Mouse (Mus musculus) heart, adult 2 months (tissue): Measurements from ENCODE around the gene Cntfr.

Experiments
- CTCF ChIP-seq: fragments of 200-600 bp; IDR thresholded peaks from 2 replicates; pipeline ENCODE4 v1.8.1; 2022; ENCODE audit warnings: antibody characterized with exemption, mild to moderate bottlenecking, moderate library complexity
- EP300 ChIP-seq: fragments of 200-500 bp; IDR thresholded peaks from 2 replicates; pipeline ENCODE4 v1.6.1; 2011; ENCODE audit warnings: low read depth, low read length, control low read depth; ENCODE audit not compliant: insufficient read depth
- POLR2A ChIP-seq: fragments of 200-500 bp; IDR thresholded peaks from 2 replicates; pipeline ENCODE4 v1.6.1; 2011; ENCODE audit warnings: mild to moderate bottlenecking, low read depth, low read length, control low read depth; ENCODE audit not compliant: insufficient read depth

DNA sequence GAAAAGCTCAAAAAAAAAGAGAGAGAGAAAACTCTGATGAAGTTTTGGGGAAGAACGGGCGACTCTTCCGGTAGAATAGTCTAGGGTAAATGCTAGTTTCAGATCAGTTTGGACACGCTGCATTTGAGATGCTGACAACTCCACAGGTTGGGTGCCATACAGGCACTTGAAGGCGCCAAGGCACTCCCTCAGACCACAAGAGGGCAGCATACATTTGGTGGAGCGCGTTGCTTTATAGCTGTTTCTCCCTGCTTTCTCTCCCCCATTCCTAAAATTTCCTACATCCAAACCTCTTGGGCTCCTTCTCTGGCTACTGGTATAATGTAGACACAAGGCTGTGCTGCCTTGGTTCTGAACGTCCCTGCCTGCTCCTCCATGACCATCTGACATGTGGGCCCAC is 17.4 kb upstream of the Cntfr start:
- no peak for TF ChIP-seq POLR2A
- peak; percentile 96 for TF ChIP-seq CTCF
- TF ChIP-seq EP300 = 0 out of 2 replicates have a peak, but pooled peaks have one; percentile 21
